Mouse (Mus musculus): ENCODE measurements around the gene Cep57l1. TPM values are rescaled to one million over a fixed set of nuclear protein-coding genes. Genes with fewer than 3 reads are reported as not detected.

Gene Cep57l1
- polyA plus RNA-seq, 1 experiment from 2014 or later = 6.3 TPM

DNA sequence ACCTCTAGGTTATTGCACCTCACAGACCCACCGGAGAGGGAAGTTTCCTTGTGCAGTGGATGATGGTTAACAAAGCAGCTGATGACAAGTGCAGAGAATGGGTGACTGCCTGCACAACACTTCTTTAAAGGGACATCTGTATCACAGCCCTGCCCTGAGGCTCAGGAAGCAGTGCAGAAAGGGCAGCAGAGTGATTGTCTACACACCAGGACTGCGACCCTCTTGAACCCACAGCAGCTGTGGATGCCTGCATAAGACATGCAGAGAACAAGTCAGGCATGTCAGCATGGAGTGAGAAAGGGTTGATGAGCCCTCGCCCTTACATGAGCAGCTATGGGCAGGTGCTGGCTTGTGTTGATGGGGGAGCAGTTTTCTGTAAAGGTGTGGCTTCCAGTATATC is 48.8 kb downstream of the Cep57l1 start:
- no peak for DNase-seq
- no peaks in the 10 kb centered on the region for H3K4me1 ChIP-seq (ENCODE audit: insufficient read depth)
- no peaks in the 10 kb centered on the region for H3K9me3 ChIP-seq (ENCODE audit: low read length)
- no peak overlapping the region for H3K4me3 ChIP-seq (ENCODE audit: low read depth, low read length)
- no peak for ATAC-seq
- no peak overlapping the region for H3K4me2 ChIP-seq (ENCODE audit: low read depth, low read length)
- H3K36me3 ChIP-seq (replicated peaks; ENCODE audit: insufficient read depth, low read length) = no peaks in the 10 kb centered on the region
- H3K27ac ChIP-seq (ENCODE audit: low read depth) = no peak overlapping the region
- TF ChIP-seq CTCF (IDR thresholded peaks at IDR 0.05; ENCODE audit: low read depth) = no peak
- TF ChIP-seq EP300 (IDR thresholded peaks at IDR 0.05; ENCODE audit: low read depth) = no peak
- 83% methylated on average over 3 of the region's 3 CpGs for WGBS (ENCODE audit: insufficient replicate concordance)
- H3K9ac ChIP-seq (replicated peaks) = no peak overlapping the region
- H3K27me3 ChIP-seq (ENCODE audit: insufficient read depth, low read length) = no peaks in the 10 kb centered on the region

DNA sequence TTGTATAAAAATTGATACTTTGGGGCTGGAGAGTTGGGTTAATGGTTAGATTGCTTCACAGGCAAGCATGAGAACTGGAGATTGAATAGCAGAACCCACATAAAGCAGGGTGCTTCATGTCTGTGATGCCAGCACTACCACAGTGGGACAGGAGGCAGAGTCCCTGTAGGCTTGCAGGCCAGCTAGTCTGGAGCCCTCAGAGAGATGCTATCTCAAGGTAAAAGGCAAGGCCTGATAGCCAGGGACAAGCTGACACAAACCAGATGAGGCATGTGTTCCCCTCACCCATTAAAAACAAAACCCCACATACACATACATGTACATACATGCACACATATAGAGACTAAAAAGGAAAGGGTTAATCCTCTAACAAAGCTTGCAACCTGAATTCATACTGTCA is 51.6 kb downstream of the Cep57l1 start:
- no peaks in the 10 kb centered on the region for H3K36me3 ChIP-seq (replicated peaks; ENCODE audit: insufficient read depth, low read length)
- TF ChIP-seq EP300 (IDR thresholded peaks at IDR 0.05; ENCODE audit: low read depth) (no peak), CTCF (IDR thresholded peaks at IDR 0.05; ENCODE audit: low read depth) (no peak)
- H3K9me3 ChIP-seq (ENCODE audit: low read length) = no peaks in the 10 kb centered on the region
- H3K4me2 ChIP-seq (ENCODE audit: low read depth, low read length) = no peak overlapping the region
- no peak overlapping the region for H3K27ac ChIP-seq (ENCODE audit: low read depth)
- DNase-seq (no peak), ATAC-seq (no peak)
- no peak overlapping the region for H3K4me3 ChIP-seq (ENCODE audit: low read depth, low read length)
- H3K9ac ChIP-seq (replicated peaks) = no peak overlapping the region
- no peaks in the 10 kb centered on the region for H3K27me3 ChIP-seq (ENCODE audit: insufficient read depth, low read length)
- no peaks in the 10 kb centered on the region for H3K4me1 ChIP-seq (ENCODE audit: insufficient read depth)

GRCm38 (mm10) chr10:41757226-41757625 is 52.4 kb downstream of the Cep57l1 start:
- Histone ChIP-seq H3K4me2 (ENCODE audit: low read depth, low read length) (no peak overlapping the region), H3K36me3 (replicated peaks; ENCODE audit: insufficient read depth, low read length) (no peaks in the 10 kb centered on the region), H3K4me1 (ENCODE audit: insufficient read depth) (no peaks in the 10 kb centered on the region; the same call in 1 of the 2 replicates), H3K4me3 (ENCODE audit: low read depth, low read length) (no peak overlapping the region), H3K27me3 (ENCODE audit: insufficient read depth, low read length) (no peaks in the 10 kb centered on the region), H3K27ac (ENCODE audit: low read depth) (no peak overlapping the region), H3K9ac (replicated peaks) (no peak overlapping the region), H3K9me3 (ENCODE audit: low read length) (no peaks in the 10 kb centered on the region)
- no peak for DNase-seq
- ATAC-seq = no peak
- TF ChIP-seq EP300 (IDR thresholded peaks at IDR 0.05; ENCODE audit: low read depth) = no peak
- TF ChIP-seq CTCF (IDR thresholded peaks at IDR 0.05; ENCODE audit: low read depth) = no peak
- WGBS (ENCODE audit: insufficient replicate concordance) = 85% methylated on average over 5 of the region's 5 CpGs

- no peak overlapping the region for H3K27ac ChIP-seq (ENCODE audit: low read depth)
- H3K9ac ChIP-seq (replicated peaks) = no peak overlapping the region
- H3K4me1 ChIP-seq (ENCODE audit: insufficient read depth) = peaks cover 5% of the 10 kb centered on the region
- no peaks in the 10 kb centered on the region for H3K36me3 ChIP-seq (replicated peaks; ENCODE audit: insufficient read depth, low read length)
- H3K4me3 ChIP-seq (ENCODE audit: low read depth, low read length) = no peak overlapping the region
- TF ChIP-seq EP300 (IDR thresholded peaks at IDR 0.05; ENCODE audit: low read depth) (no peak), CTCF (IDR thresholded peaks at IDR 0.05; ENCODE audit: low read depth) (no peak)
- no peaks in the 10 kb centered on the region for H3K9me3 ChIP-seq (ENCODE audit: low read length)
- peak overlapping the region; percentile 40 for H3K4me2 ChIP-seq (ENCODE audit: low read depth, low read length)
- DNase-seq = peak; percentile 18
- ATAC-seq = no peak
- H3K27me3 ChIP-seq (ENCODE audit: insufficient read depth, low read length) = no peaks in the 10 kb centered on the region
- WGBS (ENCODE audit: insufficient replicate concordance) = 29% methylated on average over 14 of the region's 14 CpGs
Observed at GRCm38 (mm10) chr10:41751867-41752480, 57.7 kb downstream of the Cep57l1 start.

- Histone ChIP-seq H3K36me3 (replicated peaks; ENCODE audit: insufficient read depth, low read length) (no peaks in the 10 kb centered on the region; the same call in 1 of the 2 replicates), H3K9me3 (ENCODE audit: low read length) (no peaks in the 10 kb centered on the region), H3K27ac (ENCODE audit: low read depth) (no peak overlapping the region), H3K9ac (replicated peaks) (no peak overlapping the region), H3K4me2 (ENCODE audit: low read depth, low read length) (no peak overlapping the region), H3K4me1 (ENCODE audit: insufficient read depth) (peaks cover 5% of the 10 kb centered on the region), H3K4me3 (ENCODE audit: low read depth, low read length) (no peak overlapping the region), H3K27me3 (ENCODE audit: insufficient read depth, low read length) (no peaks in the 10 kb centered on the region)
- no peak for TF ChIP-seq CTCF (IDR thresholded peaks at IDR 0.05; ENCODE audit: low read depth)
- TF ChIP-seq EP300 (IDR thresholded peaks at IDR 0.05; ENCODE audit: low read depth) = no peak
- DNase-seq (no peak), ATAC-seq (no peak)
- 72% methylated on average over 3 of the region's 3 CpGs for WGBS (ENCODE audit: insufficient replicate concordance)
Observed at GRCm38 (mm10) chr10:41749306-41749705, 60.4 kb downstream of the Cep57l1 start.

DNA sequence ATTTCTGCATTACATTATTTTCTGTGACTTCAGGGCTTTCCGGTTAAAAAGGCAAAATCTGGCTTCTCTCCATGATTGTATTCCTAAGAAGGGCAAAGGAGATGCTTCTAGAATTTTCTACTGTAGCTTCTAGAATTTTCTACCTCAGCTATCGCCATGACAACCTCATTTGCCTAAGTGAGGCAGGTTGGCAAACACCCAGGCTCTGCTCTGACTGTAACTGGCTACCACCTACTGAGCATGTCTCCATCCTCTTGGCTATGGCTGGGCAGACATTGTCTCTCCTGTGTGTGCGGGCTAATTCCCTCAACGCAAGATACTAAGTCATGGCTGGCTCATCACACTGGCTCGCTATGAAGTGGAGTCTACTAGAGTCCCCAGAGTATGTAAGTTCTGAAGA is 63.1 kb downstream of the Cep57l1 start:
- no peak overlapping the region for H3K9ac ChIP-seq (replicated peaks)
- DNase-seq = no peak

More for the DNA sequence above, 63.1 kb downstream of the Cep57l1 start:
- H3K9me3 ChIP-seq (ENCODE audit: low read length) = no peaks in the 10 kb centered on the region
- TF ChIP-seq CTCF (IDR thresholded peaks at IDR 0.05; ENCODE audit: low read depth) (no peak), EP300 (IDR thresholded peaks at IDR 0.05; ENCODE audit: low read depth) (no peak)
- ATAC-seq = no peak
- no peak overlapping the region for H3K4me3 ChIP-seq (ENCODE audit: low read depth, low read length)
- peaks cover 6% of the 10 kb centered on the region; the same call in 1 of the 2 replicates for H3K36me3 ChIP-seq (replicated peaks; ENCODE audit: insufficient read depth, low read length)
- peaks cover under 1% of the 10 kb centered on the region; the same call in 1 of the 2 replicates for H3K4me1 ChIP-seq (ENCODE audit: insufficient read depth)
- no peak overlapping the region for H3K4me2 ChIP-seq (ENCODE audit: low read depth, low read length)
- 88% methylated on average over 5 of the region's 5 CpGs for whole genome bisulfite sequencing (ENCODE audit: insufficient replicate concordance)
- no peak overlapping the region for H3K27ac ChIP-seq (ENCODE audit: low read depth)
- no peaks in the 10 kb centered on the region for H3K27me3 ChIP-seq (ENCODE audit: insufficient read depth, low read length)
